Mouse (Mus musculus) heart, embryonic 11.5 days (tissue): ENCODE results near the gene Ttll9. TPM values are rescaled to one million over a fixed set of nuclear protein-coding genes. Genes with fewer than 3 reads are reported as not detected.

ENCODE experiments used
- ATAC-seq: fragments of 200-750 bp; cut with Nextera tagmentation; replicated peaks from 2 replicates; pipeline ENCODE4 v1.8.0; 2017; ENCODE audit warnings: moderate library complexity; ENCODE audit not compliant: insufficient number of reproducible peaks, low FRiP score, low TSS enrichment
- H3K27ac ChIP-seq: fragments of 300-500 bp; sonication (generic); 2 replicates; pipeline ENCODE4 v1.5.1; 2014; ENCODE audit warnings: mild to moderate bottlenecking, low read depth, low read length
- H3K27me3 ChIP-seq: fragments of 300-500 bp; sonication (generic); 2 replicates; pipeline ENCODE4 v1.6.1; 2014; ENCODE audit warnings: mild to moderate bottlenecking, low read length, mixed read lengths; ENCODE audit not compliant: control insufficient read depth, insufficient read depth
- H3K36me3 ChIP-seq: fragments of 300-500 bp; sonication (generic); 2 replicates; pipeline ENCODE4 v1.6.1; 2014; ENCODE audit warnings: mild to moderate bottlenecking, low read length, moderate library complexity, mixed read lengths; ENCODE audit not compliant: control insufficient read depth, insufficient read depth
- H3K4me1 ChIP-seq: fragments of 300-500 bp; sonication (generic); 2 replicates; pipeline ENCODE4 v1.6.1; 2014; ENCODE audit warnings: low read length; ENCODE audit not compliant: control insufficient read depth, insufficient read depth
- H3K4me2 ChIP-seq: fragments of 300-500 bp; sonication (generic); 2 replicates; pipeline ENCODE4 v1.6.1; 2014; ENCODE audit warnings: mild to moderate bottlenecking, moderate library complexity
- H3K4me3 ChIP-seq: fragments of 300-500 bp; sonication (generic); 2 replicates; pipeline ENCODE4 v1.5.1; 2014; ENCODE audit warnings: low read depth, low read length
- H3K9ac ChIP-seq: fragments of 300-500 bp; sonication (generic); 2 replicates; pipeline ENCODE4 v1.6.1; 2014; ENCODE audit warnings: mild to moderate bottlenecking, low read depth, low read length, moderate library complexity
- H3K9me3 ChIP-seq: fragments of 300-500 bp; sonication (generic); replicated peaks from 2 replicates; pipeline ENCODE4 v1.6.1; 2016; ENCODE audit warnings: low read length; ENCODE audit not compliant: control insufficient read depth
- WGBS: fragments of 180-500 bp; shearing (Covaris S2); extraction: QIAGEN DNeasy Blood & Tissue Kit; methylation state at CpG from one replicate; pipeline ENCODE4 v1.1.7; 2014; ENCODE audit not compliant: insufficient replicate concordance; 5-methylcytosine and 5-hydroxymethylcytosine counted together
- polyA plus RNA-seq: library from polyadenylated mRNA; unstranded; fragments of >200 nt; fragmentation: Nextera tagmentation; extraction: Ambion mirVana; gene quantifications from 2 replicates; pipeline ENCODE4 v1.2.1, GENCODE M21; 2014

Ttll9 gene
- polyA plus RNA-seq, 1 experiment from 2014 or later = 0.76 TPM

- peak overlapping the region; percentile 85 for H3K4me2 ChIP-seq
- peak overlapping the region; percentile 85; the same call in 1 of the 2 replicates for H3K9ac ChIP-seq
- peaks cover 11% of the 10 kb centered on the region for H3K36me3 ChIP-seq
- no peaks in the 10 kb centered on the region for H3K9me3 ChIP-seq
- ATAC-seq = no peak
- 89% methylated on average over 11 of the region's 11 CpGs for WGBS
- H3K4me1 ChIP-seq = peaks cover 7% of the 10 kb centered on the region
- no peak overlapping the region for H3K27ac ChIP-seq
- H3K4me3 ChIP-seq = peak overlapping the region; percentile 90
- H3K27me3 ChIP-seq = peaks cover 6% of the 10 kb centered on the region
These were observed 51.6 kb downstream of the Ttll9 start for GRCm38 (mm10) chr2:153013724-153014515.

GRCm38 (mm10) chr2:153014758-153015593 is 52.7 kb downstream of the Ttll9 start, which contains the start of gene Pdrg1:
Gene Pdrg1, minus strand, starts transcription at chr2:153015427.
- 2% methylated on average over 54 of the region's 54 CpGs for WGBS
- peak within 1 kb of the TSS; percentile 85 for H3K4me2 ChIP-seq
- no peak within 1 kb of the TSS for H3K27ac ChIP-seq
- ATAC-seq = peak; percentile 89
- H3K4me1 ChIP-seq = peaks cover 7% of the 10 kb centered on the region
- H3K36me3 ChIP-seq = peaks cover 10% of the 10 kb centered on the region
- no peaks in the 10 kb centered on the region for H3K9me3 ChIP-seq
- H3K4me3 ChIP-seq = peak within 1 kb of the TSS; percentile 90
- peaks cover 6% of the 10 kb centered on the region for H3K27me3 ChIP-seq
- peak within 1 kb of the TSS; percentile 85 for H3K9ac ChIP-seq

GRCm38 (mm10) chr2:153015804-153016203 is 53.5 kb downstream of the Ttll9 start:
- peaks cover 7% of the 10 kb centered on the region for H3K4me1 ChIP-seq
- H3K9ac ChIP-seq = no peak overlapping the region
- no peak overlapping the region for H3K4me3 ChIP-seq
- no peak overlapping the region for H3K27ac ChIP-seq
- no peak for ATAC-seq
- H3K36me3 ChIP-seq = peaks cover 8% of the 10 kb centered on the region; the same call in 1 of the 2 replicates
- H3K27me3 ChIP-seq = peaks cover 6% of the 10 kb centered on the region
- no peaks in the 10 kb centered on the region for H3K9me3 ChIP-seq
- H3K4me2 ChIP-seq = no peak overlapping the region; the same call in 1 of the 2 replicates
- 52% methylated on average over 8 of the region's 8 CpGs for WGBS

- Histone ChIP-seq H3K36me3 (peaks cover 3% of the 10 kb centered on the region; the same call in 1 of the 2 replicates), H3K27ac (no peak overlapping the region), H3K27me3 (peaks cover 6% of the 10 kb centered on the region), H3K9ac (no peak overlapping the region), H3K9me3 (no peaks in the 10 kb centered on the region), H3K4me3 (no peak overlapping the region), H3K4me2 (no peak overlapping the region), H3K4me1 (peaks cover 7% of the 10 kb centered on the region)
- ATAC-seq = no peak
- WGBS = 44% methylated on average over 5 of the region's 5 CpGs
These were observed 54.5 kb downstream of the Ttll9 start for GRCm38 (mm10) chr2:153016786-153017185.

GRCm38 (mm10) chr2:153019355-153019754 is 57.1 kb downstream of the Ttll9 start:
- H3K9me3 ChIP-seq = no peaks in the 10 kb centered on the region
- 78% methylated on average over 3 of the region's 3 CpGs for WGBS
- H3K27me3 ChIP-seq = peaks cover 6% of the 10 kb centered on the region
- H3K9ac ChIP-seq = no peak overlapping the region
- H3K4me2 ChIP-seq = no peak overlapping the region
- no peak overlapping the region for H3K27ac ChIP-seq
- H3K36me3 ChIP-seq = no peaks in the 10 kb centered on the region
- peaks cover 2% of the 10 kb centered on the region for H3K4me1 ChIP-seq
- ATAC-seq = no peak
- H3K4me3 ChIP-seq = no peak overlapping the region

- Histone ChIP-seq H3K9me3 (no peaks in the 10 kb centered on the region), H3K4me2 (no peak overlapping the region), H3K9ac (no peak overlapping the region), H3K36me3 (no peaks in the 10 kb centered on the region), H3K27ac (no peak overlapping the region), H3K4me1 (no peaks in the 10 kb centered on the region), H3K27me3 (peaks cover 12% of the 10 kb centered on the region), H3K4me3 (no peak overlapping the region)
- WGBS = 75% methylated on average over 3 of the region's 3 CpGs
- no peak for ATAC-seq
These were observed 58.9 kb downstream of the Ttll9 start for GRCm38 (mm10) chr2:153021163-153021562.

- Histone ChIP-seq H3K9ac (no peak overlapping the region), H3K36me3 (no peaks in the 10 kb centered on the region), H3K4me3 (no peak overlapping the region), H3K27me3 (peaks cover 15% of the 10 kb centered on the region), H3K4me1 (no peaks in the 10 kb centered on the region), H3K9me3 (no peaks in the 10 kb centered on the region), H3K27ac (no peak overlapping the region), H3K4me2 (no peak overlapping the region)
- ATAC-seq = no peak
- WGBS = 64% methylated on average over 4 of the region's 4 CpGs
These were observed 60.6 kb downstream of the Ttll9 start for GRCm38 (mm10) chr2:153022855-153023254.

- ATAC-seq = no peak
- Histone ChIP-seq H3K27ac (no peak overlapping the region), H3K36me3 (no peaks in the 10 kb centered on the region), H3K4me1 (no peaks in the 10 kb centered on the region), H3K9me3 (no peaks in the 10 kb centered on the region), H3K4me3 (no peak overlapping the region), H3K4me2 (no peak overlapping the region), H3K27me3 (peaks cover 30% of the 10 kb centered on the region), H3K9ac (no peak overlapping the region)
- 65% methylated on average over 7 of the region's 7 CpGs for WGBS
These were observed 63.8 kb downstream of the Ttll9 start for GRCm38 (mm10) chr2:153026052-153026451.
